Mouse (Mus musculus): ENCODE results near the gene Mfap5. TPM values are rescaled to one million over a fixed set of nuclear protein-coding genes. Genes with fewer than 3 reads are reported as not detected.

Mfap5 gene
- under 1 TPM in 1 of 2 experiments, not detected in 1; 0.39 TPM for polyA plus RNA-seq (2017; shearing (Covaris generic))

GRCm38 (mm10) chr6:122505545-122505944, at the start of gene Mfap5:
Gene Mfap5 (plus strand): TSS chr6:122505845.

GRCm38 (mm10) chr6:122498661-122499060, 7.0 kb upstream of the Mfap5 start, which contains the start of gene Rimklb:
Gene Rimklb (minus strand): TSS chr6:122498761.

GRCm38 (mm10) chr6:122553606-122554005, 48.0 kb downstream of the Mfap5 start, which contains the start of gene Aicda:
Gene Aicda (plus strand): TSS chr6:122553801.

Other genes starting within 250 kb of the Mfap5 start
- gene Klrg1, start 223.0 kb upstream of the Mfap5 start, polyA plus RNA-seq (2017; shearing (Covaris generic)), result 100 to 1,000 TPM in 1 of 2 experiments, 10 to 100 TPM in 1; 33.7 to 151 TPM
- gene M6pr, start 197.1 kb upstream of the Mfap5 start, polyA plus RNA-seq (2017; shearing (Covaris generic)), result 100 to 1,000 TPM; 229 to 253 TPM
- 10 to 100 TPM; 10.9 to 17.1 TPM for gene Phc1, start 165.3 kb upstream of the Mfap5 start, polyA plus RNA-seq (2017; shearing (Covaris generic))
- under 1 TPM; 0.10 to 0.40 TPM for gene Rimklb, start 7.1 kb upstream of the Mfap5 start, polyA plus RNA-seq (2017; shearing (Covaris generic))
- under 1 TPM in 1 of 2 experiments, not detected in 1; 0.40 TPM for gene Aicda, start 48.0 kb downstream of the Mfap5 start, polyA plus RNA-seq (2017; shearing (Covaris generic))
- 10 to 100 TPM; 20.4 to 24.8 TPM for gene Apobec1, start 96.6 kb downstream of the Mfap5 start, polyA plus RNA-seq (2017; shearing (Covaris generic))
- gene Gdf3, start 104.2 kb downstream of the Mfap5 start, polyA plus RNA-seq (2017; shearing (Covaris generic)), result not detected
- gene Dppa3, start 120.6 kb downstream of the Mfap5 start, polyA plus RNA-seq (2017; shearing (Covaris generic)), result not detected
- gene Nanog, start 201.6 kb downstream of the Mfap5 start, polyA plus RNA-seq (2017; shearing (Covaris generic)), result under 1 TPM; 0.11 to 0.23 TPM